Mouse (Mus musculus): ENCODE results near the gene Numb.

The Numb gene

GRCm38 (mm10) chr12:83782669-83783068 lies 139.1 kb downstream of the Numb start:
- no peak for DNase-seq (ENCODE audit: low spot score)

DNA sequence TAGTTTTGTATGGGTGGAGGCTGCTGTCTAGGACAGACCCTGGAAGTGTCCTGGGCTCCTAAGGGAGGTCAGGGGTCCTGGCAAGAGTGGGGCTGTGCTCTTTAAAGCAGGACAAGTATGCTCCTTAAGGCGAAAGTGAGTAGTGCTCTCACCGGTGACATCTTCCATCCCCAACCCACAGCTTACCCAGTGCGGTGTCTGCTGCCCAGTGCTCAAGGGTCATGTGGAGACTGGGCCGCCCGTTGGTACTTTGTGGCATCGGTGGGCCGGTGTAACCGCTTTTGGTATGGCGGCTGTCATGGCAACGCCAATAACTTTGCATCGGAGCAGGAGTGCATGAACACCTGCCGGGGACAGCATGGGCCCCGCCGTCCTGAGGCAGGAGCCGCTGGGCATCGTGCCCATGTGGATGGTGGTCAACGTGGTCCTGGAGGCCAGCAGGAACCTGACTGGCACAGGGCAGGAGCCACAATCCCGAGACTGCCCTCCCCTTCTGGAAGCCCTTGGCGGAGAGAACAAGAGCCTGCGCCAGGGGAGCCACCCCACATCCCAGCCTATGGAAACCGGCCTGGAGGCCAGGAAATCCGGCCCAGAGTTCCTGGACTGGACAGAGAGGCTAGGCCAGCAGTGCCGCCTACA lies 140.0 kb downstream of the Numb start:
- DNase-seq (ENCODE audit: low spot score): no peak

- no peak for DNase-seq (ENCODE audit: low spot score)
Measured at GRCm38 (mm10) chr12:83781204-83781603, 140.5 kb downstream of the Numb start.

GRCm38 (mm10) chr12:83780181-83780580 lies 141.6 kb downstream of the Numb start:
- no peak for DNase-seq (ENCODE audit: low spot score)

GRCm38 (mm10) chr12:83776766-83777165 lies 145.0 kb downstream of the Numb start:
- DNase-seq (ENCODE audit: low spot score): no peak

- no peak for DNase-seq (ENCODE audit: low spot score)
Measured at GRCm38 (mm10) chr12:83775621-83776020, 146.1 kb downstream of the Numb start.

DNA sequence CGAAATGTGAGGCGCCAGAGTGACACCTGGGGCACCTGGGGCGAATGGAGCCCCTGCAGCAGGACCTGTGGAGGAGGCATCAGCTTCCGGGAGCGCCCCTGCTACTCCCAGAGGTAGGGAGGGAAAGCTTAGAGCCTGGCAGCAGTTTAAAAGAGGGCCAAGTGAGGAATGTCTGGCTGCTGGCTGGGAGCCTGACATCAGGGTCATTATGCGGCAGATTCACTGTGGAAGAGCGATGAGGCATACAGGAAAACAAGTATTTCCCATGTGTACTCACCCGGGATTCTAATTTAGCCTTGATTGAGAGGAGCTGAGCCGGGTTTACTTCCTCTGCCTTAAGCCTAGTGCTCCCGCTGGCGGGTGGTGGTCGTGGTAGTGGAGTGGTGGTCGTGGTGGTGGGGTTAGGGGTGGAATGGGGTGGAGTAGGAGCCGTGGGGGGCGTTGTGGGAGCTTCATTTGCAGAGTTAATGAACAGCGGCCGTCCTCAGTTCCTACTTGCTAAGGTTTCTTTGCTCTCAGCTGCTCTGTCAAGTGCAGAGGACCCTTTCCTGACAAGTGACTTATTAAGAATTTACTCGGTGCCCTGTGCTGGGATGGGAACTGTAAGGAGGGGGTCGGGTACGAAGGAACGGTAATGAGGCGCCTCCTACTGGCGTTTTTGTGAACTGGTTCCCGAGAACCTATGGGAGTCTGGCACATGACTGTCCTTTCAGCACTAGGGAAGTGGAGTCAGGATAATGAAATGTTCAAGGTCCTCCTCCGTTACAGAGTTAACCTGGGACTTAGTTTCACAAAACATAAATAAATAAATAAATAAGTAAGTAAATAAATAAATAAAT lies 151.1 kb downstream of the Numb start:
- peak; percentile 52 for DNase-seq (ENCODE audit: low spot score)

DNA sequence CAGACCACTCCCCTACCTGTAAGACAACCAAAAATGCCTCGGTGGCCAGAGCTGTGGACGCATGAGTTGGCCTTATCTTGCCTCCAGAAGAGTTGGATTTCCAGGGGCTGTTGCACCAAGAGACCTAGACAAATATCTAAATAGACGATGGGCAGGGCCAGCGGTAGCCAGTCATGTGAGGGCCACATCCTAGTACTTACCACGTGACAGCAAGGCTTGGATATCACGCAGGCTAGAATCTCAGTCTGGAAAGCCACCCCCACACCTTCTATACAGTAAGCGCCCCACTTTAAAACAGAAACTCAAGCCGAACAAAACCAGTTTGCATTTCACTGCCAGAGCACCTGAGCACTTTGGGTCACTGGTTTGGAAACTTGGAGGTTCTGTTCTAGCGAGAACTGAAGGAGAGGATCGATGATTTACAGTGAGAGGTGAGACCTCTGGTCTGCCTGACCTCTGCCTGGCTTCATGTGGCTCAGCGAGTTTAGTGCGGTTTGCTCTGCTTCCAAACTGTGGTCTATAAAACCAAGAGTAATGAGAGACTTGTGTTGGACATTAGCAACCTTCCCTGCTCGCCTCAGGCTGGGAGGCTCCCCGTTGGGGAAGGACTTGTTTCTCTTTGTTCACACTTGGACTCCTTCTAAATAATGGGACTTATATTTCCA lies 153.4 kb downstream of the Numb start:
- DNase-seq (ENCODE audit: low spot score): no peak

DNA sequence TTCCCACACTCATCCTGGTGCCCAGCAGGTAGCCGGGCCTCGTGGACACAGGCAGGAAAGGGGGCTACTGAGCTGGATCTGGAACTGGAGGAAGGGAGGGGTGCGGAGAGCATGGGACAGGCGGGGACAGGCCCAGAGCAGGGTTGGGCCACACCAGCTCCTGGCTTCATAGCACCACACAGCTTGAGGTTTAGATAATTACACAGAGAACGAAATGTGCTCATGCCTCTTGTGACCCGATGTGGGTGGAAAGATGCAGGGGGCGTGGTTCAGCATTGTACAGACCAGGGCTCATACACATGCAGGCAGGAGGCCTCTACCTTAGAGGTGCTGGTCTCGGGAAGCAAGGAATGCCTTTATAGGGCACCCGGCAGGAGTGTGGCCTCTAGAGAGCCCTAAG lies 153.9 kb downstream of the Numb start:
- DNase-seq (ENCODE audit: low spot score): no peak

DNA sequence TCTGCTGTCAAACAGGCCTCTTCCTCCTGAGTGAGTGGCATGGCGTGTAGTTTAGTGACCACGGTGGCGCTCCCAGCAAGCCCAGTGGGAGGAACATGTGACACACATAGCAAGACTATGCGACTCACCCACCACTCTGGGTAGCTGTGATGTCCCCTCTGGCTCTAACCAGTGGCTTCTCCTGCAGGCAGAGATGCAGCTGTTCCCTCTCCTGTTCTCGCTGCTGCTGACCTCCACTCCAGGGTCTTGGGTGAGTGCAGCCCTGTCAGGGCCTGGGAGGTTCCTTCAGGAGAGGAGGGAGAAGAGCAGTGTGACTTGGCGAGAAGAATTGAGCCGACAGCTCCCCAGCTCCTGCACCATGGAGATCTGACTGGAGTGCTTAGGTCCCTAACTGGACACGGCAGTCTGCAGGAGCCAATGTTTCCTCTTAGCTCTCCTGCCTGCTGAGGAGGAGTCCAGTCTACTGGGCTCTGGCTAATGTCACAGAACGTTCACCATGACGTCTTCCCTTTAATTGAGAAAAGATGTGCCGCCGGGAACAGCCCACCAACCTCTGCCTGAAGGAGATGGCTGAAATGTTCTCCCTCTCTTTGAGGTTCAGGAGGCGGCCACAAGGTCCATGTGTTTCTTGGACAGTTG lies 155.7 kb downstream of the Numb start:
- DNase-seq (ENCODE audit: low spot score): no peak

DNA sequence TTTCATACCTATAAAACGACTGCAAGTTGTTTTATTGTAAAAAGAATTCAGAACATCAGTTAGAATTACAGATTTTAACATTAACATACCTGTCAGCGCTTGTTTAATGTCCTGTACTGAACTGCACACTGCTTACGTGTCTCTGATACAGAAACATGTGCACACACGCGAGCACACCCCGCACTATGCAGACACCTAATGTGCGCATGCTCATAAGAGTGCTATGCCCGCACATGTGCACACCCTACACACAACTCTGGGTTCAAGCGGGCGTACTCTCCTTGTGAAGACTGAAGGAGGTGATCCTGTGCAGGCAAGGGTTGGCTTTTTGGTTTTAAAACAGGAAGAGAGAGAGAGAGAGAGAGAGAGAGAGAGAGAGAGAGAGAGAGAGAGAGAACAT lies 157.2 kb downstream of the Numb start:
- no peak for DNase-seq (ENCODE audit: low spot score)

DNA sequence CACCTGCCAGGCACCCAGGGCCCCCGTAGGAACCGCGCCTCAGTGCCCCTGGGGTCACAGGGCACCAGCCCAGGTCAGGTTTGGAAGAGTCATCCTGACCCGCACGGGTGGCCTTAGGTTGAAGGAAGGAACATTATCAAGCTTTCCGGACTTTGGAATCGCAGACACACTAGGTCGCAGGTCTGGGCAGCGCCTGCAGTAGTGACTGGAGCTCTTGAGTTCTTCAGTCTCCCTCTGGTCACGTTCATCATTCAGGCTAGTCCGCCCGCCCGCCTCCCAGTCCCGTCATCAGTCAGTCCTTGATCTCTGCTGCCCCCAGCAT lies 157.7 kb downstream of the Numb start:
- DNase-seq (ENCODE audit: low spot score): no peak

DNA sequence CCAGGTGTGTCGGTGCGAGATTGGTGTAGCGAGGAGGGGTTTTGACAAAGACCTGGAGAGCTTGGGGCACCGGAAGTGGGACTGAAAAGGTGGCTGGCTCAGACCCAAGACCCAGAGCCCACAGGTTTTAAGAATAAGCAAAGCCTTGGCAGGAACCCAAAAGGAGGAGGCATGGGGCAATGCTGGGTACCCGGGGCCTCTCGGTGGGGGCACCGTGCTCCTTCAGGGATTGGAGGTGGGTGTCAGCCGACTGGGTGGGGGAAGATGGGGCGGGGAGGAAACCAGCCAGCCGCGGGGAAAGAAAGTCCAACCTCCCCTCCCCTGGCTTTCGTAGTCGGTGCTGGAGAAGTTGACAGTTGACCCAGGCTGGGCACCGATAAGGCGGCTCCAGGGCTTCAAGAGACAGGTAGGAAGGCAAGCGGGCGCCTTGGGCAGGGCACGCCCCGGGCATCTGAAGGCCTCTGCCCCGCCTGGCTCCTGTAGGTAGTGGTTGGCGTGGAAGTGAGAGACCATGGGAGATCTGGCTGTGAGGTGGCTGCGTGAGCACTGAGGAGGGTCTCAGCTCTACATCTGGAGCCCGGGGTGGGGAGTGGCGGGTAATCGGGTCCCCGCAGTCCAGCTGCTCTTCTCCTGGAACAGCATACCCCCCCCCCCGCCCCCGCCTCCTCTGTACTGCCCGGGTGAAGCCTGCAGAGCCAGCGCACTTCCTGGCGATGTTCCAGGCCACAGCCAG lies 158.3 kb downstream of the Numb start, which contains the start of gene Papln:
Gene Papln (plus strand): TSS at position 324 of the 733 bp plus-strand sequence.
- DNase-seq (ENCODE audit: low spot score): no peak

DNA sequence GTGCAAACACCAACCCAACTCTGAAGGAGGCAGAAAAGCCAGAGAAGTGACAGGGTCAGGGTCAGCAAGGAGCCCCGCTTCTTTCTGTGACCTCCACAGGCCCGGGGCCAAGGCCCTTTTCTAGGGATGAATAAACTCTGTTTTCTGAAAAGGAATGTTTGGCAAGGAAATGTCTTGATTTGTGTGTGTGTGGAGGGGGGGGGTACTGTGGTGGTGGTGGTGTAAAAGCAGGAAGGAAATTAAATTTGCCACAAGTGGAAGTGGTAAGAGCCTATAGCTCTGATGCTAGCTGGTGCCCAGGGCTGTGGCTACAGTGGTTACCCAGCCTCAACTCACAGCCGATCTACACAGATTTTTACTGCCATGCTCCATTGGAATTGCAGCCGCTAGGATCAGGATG lies 159.0 kb downstream of the Numb start:
- DNase-seq (ENCODE audit: low spot score): no peak

GRCm38 (mm10) chr12:83760201-83760600 lies 161.5 kb downstream of the Numb start:
- DNase-seq (ENCODE audit: low spot score): no peak

DNA sequence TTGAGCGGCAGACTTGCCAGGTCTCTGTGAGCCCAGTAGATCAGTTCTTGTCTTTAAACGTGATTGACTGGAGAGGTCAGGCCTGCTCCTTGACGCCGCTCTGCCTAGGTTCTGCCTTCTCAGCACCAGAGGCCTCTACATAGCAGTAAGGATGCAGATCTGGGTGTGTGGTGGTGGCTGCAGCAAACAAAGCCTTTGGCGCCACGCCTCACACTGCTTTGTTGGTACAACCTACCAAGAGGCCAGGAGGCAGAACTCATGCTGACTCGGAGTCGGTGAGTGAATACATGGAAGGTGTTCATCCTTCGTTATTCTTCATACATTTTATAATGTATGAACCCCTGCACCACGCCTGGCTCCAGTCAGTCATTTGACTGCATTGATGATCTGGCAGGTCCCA lies 163.0 kb downstream of the Numb start:
- no peak for DNase-seq (ENCODE audit: low spot score)

GRCm38 (mm10) chr12:83752495-83752894 lies 169.2 kb downstream of the Numb start:
- no peak for DNase-seq (ENCODE audit: low spot score)

DNA sequence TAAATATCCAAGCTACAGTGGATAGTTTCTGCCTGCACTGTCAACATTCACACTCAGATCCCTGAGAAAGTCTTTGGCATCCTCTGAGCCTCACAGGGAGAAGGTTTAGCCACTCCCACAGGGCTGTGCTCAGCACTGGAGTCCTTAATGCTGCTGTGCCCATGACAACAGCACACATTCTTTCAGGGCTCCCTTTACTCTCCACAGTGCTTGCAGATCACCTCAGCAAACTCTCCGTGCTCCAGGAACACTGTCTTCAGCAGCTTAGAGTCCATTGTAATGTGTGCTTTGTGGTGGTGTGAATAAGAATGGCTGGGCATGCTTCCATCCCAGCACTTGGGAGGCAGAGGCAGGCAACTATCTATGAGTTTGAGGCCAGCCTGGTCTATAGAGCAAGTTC lies 172.5 kb downstream of the Numb start:
- DNase-seq (ENCODE audit: low spot score): no peak
